In the genomic region with DNA sequence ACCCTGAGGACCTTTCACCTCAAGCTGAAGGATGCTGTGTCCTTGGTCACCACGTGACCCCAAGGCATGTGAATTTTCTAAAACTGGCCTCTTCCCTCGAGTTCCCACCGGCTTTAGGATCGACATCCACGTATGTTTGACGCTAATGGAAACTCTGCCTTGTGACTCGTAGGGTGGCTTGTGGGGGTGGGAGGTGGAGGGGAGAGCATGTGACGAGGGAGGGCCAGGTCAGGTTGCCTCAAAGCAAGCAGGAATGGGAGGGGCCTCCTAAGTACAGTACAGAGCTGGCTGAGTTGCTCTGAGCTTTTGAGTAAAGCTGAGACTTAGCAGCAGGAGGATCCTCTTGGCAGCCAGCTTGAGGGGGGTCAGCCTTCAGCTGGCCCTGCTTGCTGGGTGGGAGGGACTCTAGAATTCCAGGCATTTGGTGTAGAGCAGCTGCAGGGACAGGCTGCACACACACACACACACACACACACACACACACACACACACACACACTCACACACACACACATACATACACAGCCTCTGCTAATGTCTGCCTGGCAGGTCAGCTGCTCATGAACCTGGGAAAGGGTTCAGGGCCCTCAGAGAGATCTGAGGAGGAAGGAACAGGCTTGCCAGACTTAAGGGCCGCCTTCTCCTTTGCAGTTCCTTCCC, we compare ENCODE assay signal across 8 mouse cellular contexts.
DNase-seq lines count a peak whose midpoint lies in the region; ATAC-seq lines count a peak whose summit lies in the region.

No protein-coding gene starts in this region.

- H3K9ac ChIP-seq in heart, embryonic 14.5 days (ENCODE audit: low read length): peak overlapping the region; percentile 28; the same call in 1 of the 2 replicates
- H3K9ac ChIP-seq in kidney, embryonic 16.5 days (replicated peaks; ENCODE audit: low read length): peak overlapping the region; percentile 47
- no peak overlapping the region for H3K9ac ChIP-seq in midbrain, embryonic 16.5 days (ENCODE audit: low read depth, low read length)

- ATAC-seq in heart, embryonic 14.5 days (ENCODE audit: insufficient number of reproducible peaks, insufficient read depth, low FRiP score, low read depth): peak; percentile 70
- peak; percentile 91 for ATAC-seq in kidney, embryonic 16.5 days (ENCODE audit: low FRiP score, low TSS enrichment)
- peak; percentile 50; the same call in 1 of the 2 replicates for ATAC-seq in midbrain, embryonic 16.5 days

- H3K27ac ChIP-seq in heart, embryonic 14.5 days (replicated peaks in 1 of 2; ENCODE audit: control insufficient read depth in 1 of 2, insufficient read depth in 1 of 2, low read depth in 2 of 2, low read length in 2 of 2): peak overlapping the region; percentile 21 to 44
- peak overlapping the region; percentile 86 for H3K27ac ChIP-seq in kidney, embryonic 16.5 days (ENCODE audit: low read length)
- no peak overlapping the region for H3K27ac ChIP-seq in midbrain, embryonic 16.5 days (ENCODE audit: low read length)

- no peaks in the 10 kb centered on the region for H3K27me3 ChIP-seq in heart, embryonic 14.5 days (ENCODE audit: control insufficient read depth, insufficient read depth, low read length)
- no peaks in the 10 kb centered on the region for H3K27me3 ChIP-seq in kidney, embryonic 16.5 days (ENCODE audit: insufficient read depth, low read length)
- no peaks in the 10 kb centered on the region for H3K27me3 ChIP-seq in midbrain, embryonic 16.5 days (ENCODE audit: control insufficient read depth, insufficient read depth, low read depth, low read length)

- no peak overlapping the region for H3K4me3 ChIP-seq in heart, embryonic 14.5 days (ENCODE audit: control insufficient read depth in 1 of 2, insufficient read depth in 1 of 2, low read depth in 1 of 2, low read length in 2 of 2)
- no peak overlapping the region for H3K4me3 ChIP-seq in kidney, embryonic 16.5 days (ENCODE audit: low read length)
- no peak overlapping the region for H3K4me3 ChIP-seq in midbrain, embryonic 16.5 days (ENCODE audit: low read depth, low read length)

- 0 out of 2 replicates have a peak, but pooled peaks cover 4% of the 10 kb centered on the region for H3K9me3 ChIP-seq in heart, embryonic 14.5 days (ENCODE audit: control insufficient read depth, low read length)
- H3K9me3 ChIP-seq in kidney, embryonic 16.5 days (ENCODE audit: low read length): no peaks in the 10 kb centered on the region
- no peaks in the 10 kb centered on the region for H3K9me3 ChIP-seq in midbrain, embryonic 16.5 days (replicated peaks; ENCODE audit: control insufficient read depth, low read length, poor library complexity, severe bottlenecking)

- WGBS in heart, embryonic 14.5 days: 19% methylated on average over 9 of the region's 9 CpGs
- WGBS in kidney, embryonic 16.5 days: 18% methylated on average over 9 of the region's 9 CpGs
- 49% methylated on average over 9 of the region's 9 CpGs for WGBS in midbrain, embryonic 16.5 days

- H3K4me1 ChIP-seq in heart, embryonic 14.5 days (ENCODE audit: control insufficient read depth in 2 of 2, insufficient read depth in 2 of 2, low read length in 2 of 2): peaks cover 17 to 27% of the 10 kb centered on the region in 2 experiments
- peaks cover 49% of the 10 kb centered on the region for H3K4me1 ChIP-seq in kidney, embryonic 16.5 days (ENCODE audit: insufficient read depth, low read length)
- H3K4me1 ChIP-seq in midbrain, embryonic 16.5 days (ENCODE audit: control insufficient read depth, insufficient read depth, low read length): peaks cover 6% of the 10 kb centered on the region; the same call in 1 of the 2 replicates

- no peak overlapping the region for H3K4me2 ChIP-seq in heart, embryonic 14.5 days (ENCODE audit: low read length)
- H3K4me2 ChIP-seq in kidney, embryonic 16.5 days (replicated peaks; ENCODE audit: low read depth, low read length): no peak overlapping the region
- no peak overlapping the region for H3K4me2 ChIP-seq in midbrain, embryonic 16.5 days (ENCODE audit: low read length)

- DNase-seq in CD4-positive, CD25-positive, alpha-beta regulatory T cell, adult 2 months (ENCODE audit: low read depth, low spot score): peak; percentile 64
- DNase-seq in MN1 (ENCODE audit: low spot score): peak; percentile 44
- DNase-seq in left cerebral cortex, adult 8-10 months (ENCODE audit: low spot score in 2 of 2): no peak
- no peak for DNase-seq in layer of hippocampus, postnatal 36 days
- no peak for DNase-seq in frontal cortex, postnatal 36 days (ENCODE audit: low spot score in 2 of 2)

- no peaks in the 10 kb centered on the region for H3K36me3 ChIP-seq in heart, embryonic 14.5 days (ENCODE audit: control insufficient read depth, insufficient read depth, low read length)
- no peaks in the 10 kb centered on the region for H3K36me3 ChIP-seq in kidney, embryonic 16.5 days (ENCODE audit: insufficient read depth, low read length)
- no peaks in the 10 kb centered on the region for H3K36me3 ChIP-seq in midbrain, embryonic 16.5 days (ENCODE audit: control insufficient read depth, insufficient read depth, low read length)

Comparison
In these comparisons a context has a peak if more than half of its experiments do, and no peak if none do; other contexts are left out.
1. DNase-seq: peak in CD4-positive, CD25-positive, alpha-beta regulatory T cell, adult 2 months (single experiment) and MN1 (single experiment); none in left cerebral cortex, adult 8-10 months (0 of 2), layer of hippocampus, postnatal 36 days (0 of 2) and frontal cortex, postnatal 36 days (0 of 2).
2. Peak in every context shown above with its lines, with median percentiles within 50 percentile points of each other: ATAC-seq.